Mouse (Mus musculus) kidney, postnatal 0 days (tissue): Measurements from ENCODE around the gene Jade1. TPM values are rescaled to one million over a fixed set of nuclear protein-coding genes. Genes with fewer than 3 reads are reported as not detected.

ENCODE experiments used
- ATAC-seq: fragments of 200-750 bp; cut with Nextera tagmentation; replicated peaks from 2 replicates; pipeline ENCODE4 v1.8.0; 2017; ENCODE audit warnings: low read depth, moderate number of reproducible peaks, moderate TSS enrichment, moderate library complexity; ENCODE audit not compliant: low FRiP score
- DNase-seq: peaks from one replicate; pipeline ENCODE4 v3.0.0-alpha.2; 2016; ENCODE audit warnings: low spot score
- H3K27ac ChIP-seq: fragments of 300-500 bp; sonication (generic); 2 replicates; pipeline ENCODE4 v1.5.1; 2014; ENCODE audit warnings: mild to moderate bottlenecking
- H3K27me3 ChIP-seq: fragments of 300-500 bp; sonication (generic); 2 replicates; pipeline ENCODE4 v1.6.1; 2014; ENCODE audit warnings: low read length, mixed read lengths; ENCODE audit not compliant: insufficient read depth
- H3K36me3 ChIP-seq: fragments of 300-500 bp; sonication (generic); 2 replicates; pipeline ENCODE4 v1.6.1; 2014; ENCODE audit warnings: low read length, mixed read lengths; ENCODE audit not compliant: insufficient read depth
- H3K4me1 ChIP-seq: fragments of 300-500 bp; sonication (generic); replicated peaks from 2 replicates; pipeline ENCODE4 v1.6.1; 2014; ENCODE audit warnings: antibody characterized with exemption, low read length, mixed read lengths; ENCODE audit not compliant: insufficient read depth
- H3K4me2 ChIP-seq: fragments of 300-500 bp; sonication (generic); 2 replicates; pipeline ENCODE4 v1.6.1; 2014; ENCODE audit warnings: mild to moderate bottlenecking, low read length, moderate library complexity, mixed read lengths
- H3K4me3 ChIP-seq: fragments of 300-500 bp; sonication (generic); replicated peaks from 2 replicates; pipeline ENCODE4 v1.5.1; 2014; ENCODE audit warnings: low read depth, low read length
- H3K9ac ChIP-seq: fragments of 300-500 bp; sonication (generic); 2 replicates; pipeline ENCODE4 v1.6.1; 2014; ENCODE audit warnings: low read depth, low read length
- H3K9me3 ChIP-seq: fragments of 300-500 bp; sonication (generic); replicated peaks from 2 replicates; pipeline ENCODE4 v1.6.1; 2016; ENCODE audit warnings: low read length, inconsistent platforms, mixed read lengths
- CTCF ChIP-seq: IDR thresholded peaks from 2 replicates; pipeline ENCODE4 v1.5.1; 2016; ENCODE audit warnings: antibody characterized with exemption, low read depth, mild to moderate bottlenecking, moderate library complexity
- WGBS: fragments of 180-500 bp; shearing (Covaris S2); extraction: QIAGEN DNeasy Blood & Tissue Kit; methylation state at CpG from one replicate; pipeline ENCODE4 v1.1.7; 2014; 5-methylcytosine and 5-hydroxymethylcytosine counted together
- polyA plus RNA-seq: library from polyadenylated mRNA; unstranded; fragments of >200 nt; fragmentation: Nextera tagmentation; extraction: Ambion mirVana; gene quantifications from 2 replicates; pipeline ENCODE4 v1.2.1, GENCODE M21; 2015

Jade1 gene
- polyA plus RNA-seq, 1 experiment from 2014 or later: 25.4 TPM

DNA sequence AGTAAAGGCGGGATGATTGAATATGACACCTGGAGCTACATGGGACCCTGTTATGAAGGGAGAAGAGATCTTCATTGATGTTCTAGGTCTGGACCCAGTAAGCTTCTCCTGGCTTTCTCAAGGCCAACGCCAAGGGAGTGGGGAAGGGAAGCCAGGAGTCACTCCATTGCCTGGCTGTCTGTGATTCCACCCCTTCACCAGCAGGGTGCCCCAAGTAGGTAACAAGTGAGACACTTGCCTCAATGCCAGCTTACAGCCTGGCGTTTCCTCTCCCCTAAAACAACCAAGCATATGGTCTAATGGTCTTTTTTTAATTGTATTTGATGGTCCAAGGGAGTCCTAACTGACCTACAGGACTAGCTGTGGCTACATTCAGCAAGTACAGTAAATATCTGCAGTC lies 14.2 kb upstream of the Jade1 start:
- no peaks in the 10 kb centered on the region for H3K36me3 ChIP-seq
- TF ChIP-seq CTCF: peak; percentile 44; the same call in 1 of the 2 replicates
- no peaks in the 10 kb centered on the region for H3K9me3 ChIP-seq
- 78% methylated on average over 3 of the region's 3 CpGs for WGBS
- no peaks in the 10 kb centered on the region; the same call in 1 of the 2 replicates for H3K4me1 ChIP-seq
- ATAC-seq (no peak), DNase-seq (no peak)
- no peaks in the 10 kb centered on the region for H3K27me3 ChIP-seq
- no peak overlapping the region for H3K27ac ChIP-seq
- no peak overlapping the region for H3K4me3 ChIP-seq
- H3K4me2 ChIP-seq: no peak overlapping the region
- H3K9ac ChIP-seq: no peak overlapping the region

DNA sequence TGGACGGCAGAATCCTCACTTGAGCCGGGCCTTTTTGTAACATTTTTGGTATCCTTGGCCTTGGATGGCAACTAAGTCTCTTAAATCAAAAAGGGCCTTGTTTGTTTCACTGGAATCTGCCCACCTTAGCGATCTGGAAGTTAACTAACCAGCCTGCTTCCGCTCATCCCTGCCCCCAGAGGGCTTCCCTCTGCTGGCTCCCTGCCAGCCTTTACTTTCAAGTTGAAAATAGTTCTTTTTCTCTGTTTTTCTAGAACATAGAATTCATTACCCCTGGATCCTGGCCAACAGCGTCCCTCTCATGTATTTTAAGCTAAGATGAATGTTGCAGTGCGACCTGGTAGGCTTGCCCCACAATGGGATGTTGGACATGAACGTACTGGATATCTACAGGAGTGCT lies 11.1 kb upstream of the Jade1 start:
- no peak for ATAC-seq
- no peaks in the 10 kb centered on the region; the same call in 1 of the 2 replicates for H3K4me1 ChIP-seq
- DNase-seq: peak; percentile 52
- no peak overlapping the region for H3K4me2 ChIP-seq
- H3K4me3 ChIP-seq: no peak overlapping the region
- no peaks in the 10 kb centered on the region for H3K9me3 ChIP-seq
- H3K36me3 ChIP-seq: no peaks in the 10 kb centered on the region
- H3K27ac ChIP-seq: no peak overlapping the region
- 30% methylated on average over 7 of the region's 7 CpGs for WGBS
- H3K9ac ChIP-seq: no peak overlapping the region
- H3K27me3 ChIP-seq: no peaks in the 10 kb centered on the region
- TF ChIP-seq CTCF: no peak

DNA sequence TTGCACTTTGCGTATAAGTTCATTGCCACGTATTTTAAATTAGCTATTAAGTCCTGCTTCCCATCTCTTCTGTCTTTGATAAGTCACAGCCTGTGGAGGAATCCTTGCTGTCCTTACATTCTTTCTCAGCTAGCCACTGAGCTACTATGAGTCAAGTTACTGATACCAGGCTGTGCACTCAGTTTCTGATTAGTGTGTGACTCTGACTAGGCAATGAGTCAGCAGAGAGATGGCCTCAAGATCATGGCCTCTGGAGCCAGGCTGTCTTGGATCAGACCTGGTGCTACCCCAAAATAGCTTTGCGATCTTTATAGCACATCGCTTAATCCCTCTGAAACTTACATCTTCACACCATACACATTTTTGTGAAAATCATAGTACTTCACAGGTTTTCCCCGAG lies 8.2 kb upstream of the Jade1 start:
- no peaks in the 10 kb centered on the region for H3K9me3 ChIP-seq
- DNase-seq (no peak), ATAC-seq (no peak)
- no peak overlapping the region for H3K4me3 ChIP-seq
- TF ChIP-seq CTCF: no peak
- no peak overlapping the region for H3K27ac ChIP-seq
- no peak overlapping the region for H3K4me2 ChIP-seq
- WGBS: 91% methylated on average over 5 of the region's 5 CpGs
- no peaks in the 10 kb centered on the region for H3K36me3 ChIP-seq
- H3K27me3 ChIP-seq: no peaks in the 10 kb centered on the region
- no peaks in the 10 kb centered on the region; the same call in 1 of the 2 replicates for H3K4me1 ChIP-seq
- no peak overlapping the region for H3K9ac ChIP-seq

DNA sequence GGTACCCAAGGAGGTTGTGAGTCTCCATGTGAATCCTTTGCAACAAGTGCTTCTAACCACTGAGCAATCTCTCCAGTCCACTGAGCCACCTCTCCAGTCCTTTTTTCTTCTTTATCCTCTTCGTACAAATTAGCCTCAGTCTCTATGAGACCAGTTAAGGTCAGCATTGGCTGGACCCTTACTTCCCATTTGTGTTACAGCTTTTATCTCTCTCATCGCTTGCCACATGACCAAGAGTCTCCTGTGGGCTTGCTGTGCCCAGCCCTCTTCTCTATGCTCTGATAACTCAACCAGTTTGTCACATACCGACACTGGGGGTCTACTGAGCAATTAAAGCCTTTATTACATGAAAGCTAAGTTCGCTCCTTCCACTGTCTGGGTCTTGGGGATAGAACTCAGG lies 7.3 kb upstream of the Jade1 start:
- H3K9ac ChIP-seq: no peak overlapping the region
- ATAC-seq (no peak), DNase-seq (no peak)
- no peaks in the 10 kb centered on the region for H3K36me3 ChIP-seq
- no peaks in the 10 kb centered on the region; the same call in 1 of the 2 replicates for H3K4me1 ChIP-seq
- no peak overlapping the region for H3K4me3 ChIP-seq
- no peak overlapping the region for H3K4me2 ChIP-seq
- no peaks in the 10 kb centered on the region for H3K27me3 ChIP-seq
- H3K27ac ChIP-seq: no peak overlapping the region
- no peak for TF ChIP-seq CTCF
- 76% methylated on average over 4 of the region's 4 CpGs for WGBS
- H3K9me3 ChIP-seq: no peaks in the 10 kb centered on the region

DNA sequence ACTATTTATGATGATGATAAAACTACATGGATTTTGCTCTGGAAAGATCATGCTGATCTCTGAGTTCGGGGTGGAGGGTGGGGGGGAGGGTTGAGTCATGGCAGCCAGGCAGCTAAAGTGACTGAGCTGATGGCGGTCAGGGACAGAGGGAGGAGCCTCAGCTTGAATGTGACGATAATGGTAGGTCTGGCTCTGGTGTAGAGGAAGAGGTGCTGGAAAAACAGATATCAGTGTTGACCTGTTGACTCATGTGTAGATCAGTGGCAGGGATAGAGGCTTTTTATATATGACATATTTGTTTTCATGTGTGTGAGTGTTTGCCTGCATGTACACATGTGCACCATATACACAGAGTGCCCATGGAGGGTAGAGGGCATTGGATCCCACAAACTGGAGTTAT lies 3.9 kb upstream of the Jade1 start:
- Histone ChIP-seq H3K9me3 (no peaks in the 10 kb centered on the region), H3K9ac (no peak overlapping the region), H3K27me3 (no peaks in the 10 kb centered on the region), H3K4me2 (no peak overlapping the region), H3K4me3 (no peak overlapping the region), H3K27ac (no peak overlapping the region), H3K36me3 (no peaks in the 10 kb centered on the region), H3K4me1 (no peaks in the 10 kb centered on the region)
- ATAC-seq (no peak), DNase-seq (no peak)
- WGBS: 76% methylated on average over 3 of the region's 3 CpGs
- no peak for TF ChIP-seq CTCF

DNA sequence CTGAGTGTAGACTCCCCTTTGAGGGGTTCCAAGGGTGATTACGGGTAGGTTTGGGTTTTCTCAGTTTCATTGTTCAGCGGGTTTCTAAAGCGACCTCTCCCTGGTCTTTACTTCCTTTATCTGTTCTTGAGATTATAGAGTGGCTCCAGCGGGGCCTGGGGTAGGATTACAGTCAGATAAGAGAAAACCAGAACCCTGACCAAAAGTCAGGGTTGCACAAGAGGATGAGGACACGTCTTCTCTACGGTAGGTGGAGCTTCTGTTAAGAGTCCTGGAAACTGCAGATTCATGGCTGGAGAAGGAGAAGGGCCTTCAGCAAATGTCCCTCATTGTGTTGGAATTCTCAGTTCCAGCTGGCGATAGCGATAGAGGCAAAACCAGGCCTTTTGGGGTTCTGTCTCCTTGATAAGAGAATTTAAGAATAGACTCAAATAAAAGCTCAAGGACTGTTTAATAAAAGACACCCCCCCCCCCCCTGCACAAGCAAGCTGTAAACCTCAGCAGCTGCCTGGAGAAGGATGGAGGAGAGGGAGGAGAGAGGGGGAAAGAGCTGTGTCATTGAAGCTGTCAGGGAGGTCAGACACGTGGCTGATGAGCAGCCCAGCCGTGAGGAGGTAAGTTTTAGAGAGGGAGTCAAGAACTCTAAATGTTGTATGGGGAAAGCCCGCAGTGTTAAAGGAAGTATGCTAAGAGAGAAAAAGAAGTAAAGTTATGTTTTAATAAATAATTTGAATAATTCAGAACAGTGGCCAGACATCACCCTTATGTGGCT lies 2.6 kb upstream of the Jade1 start:
- no peaks in the 10 kb centered on the region for H3K9me3 ChIP-seq
- H3K36me3 ChIP-seq: no peaks in the 10 kb centered on the region
- H3K4me2 ChIP-seq: no peak overlapping the region
- no peak overlapping the region for H3K4me3 ChIP-seq
- H3K27ac ChIP-seq: no peak overlapping the region
- no peak for ATAC-seq
- DNase-seq: no peak
- no peak for TF ChIP-seq CTCF
- no peaks in the 10 kb centered on the region for H3K4me1 ChIP-seq
- no peaks in the 10 kb centered on the region for H3K27me3 ChIP-seq
- 63% methylated on average over 11 of the region's 11 CpGs for WGBS
- no peak overlapping the region for H3K9ac ChIP-seq
